Mouse (Mus musculus) kidney, postnatal 4 days (tissue): ENCODE results near the gene Plcb1.

ENCODE experiments used
- DNase-seq, 2 experiments: peaks; one replicate each; pipeline ENCODE4 v3.0.0; 2021; ENCODE audit warnings: mixed read lengths in 2 of 2

Gene Plcb1

DNA sequence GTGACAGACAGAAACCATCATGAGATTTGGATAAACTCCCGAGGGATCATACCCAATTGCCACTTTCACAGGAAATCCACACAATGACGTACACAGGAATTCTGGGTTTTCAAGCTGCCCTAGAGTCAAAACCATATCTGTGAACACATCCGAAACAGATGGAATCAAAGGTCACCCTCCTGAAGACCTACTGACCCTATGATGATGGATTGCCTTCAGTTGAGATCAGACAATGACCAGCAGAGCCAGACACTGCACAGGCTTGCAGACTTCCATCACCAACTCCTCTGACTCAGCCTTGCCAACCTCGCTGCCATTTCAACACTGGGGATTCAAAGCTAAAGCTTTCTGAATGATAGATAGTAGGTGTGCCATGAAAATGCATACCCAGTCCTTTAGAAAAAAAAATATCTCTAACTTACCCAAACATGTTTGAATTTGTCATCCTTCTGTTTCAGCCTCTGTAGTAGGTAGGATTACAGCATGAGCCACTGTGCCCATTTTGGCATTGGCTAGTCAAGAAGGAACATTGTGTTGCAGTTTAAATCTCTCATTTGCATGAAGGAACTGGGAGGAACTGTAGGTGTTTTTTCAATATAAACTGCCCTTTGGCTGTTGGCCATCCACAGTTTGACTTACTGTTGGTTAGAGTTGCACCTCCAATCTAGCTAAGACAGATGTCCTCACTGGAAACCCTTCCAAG, 429.0 kb downstream of the Plcb1 start:
- no peak for DNase-seq

- DNase-seq, result no peak
Observed at GRCm38 (mm10) chr2:135219406-135219805, 433.5 kb downstream of the Plcb1 start.

GRCm38 (mm10) chr2:135225604-135226025, 439.7 kb downstream of the Plcb1 start:
- DNase-seq, result peak; percentile 13 to 23

- no peak for DNase-seq
Observed at GRCm38 (mm10) chr2:135230262-135230661, 444.4 kb downstream of the Plcb1 start.

GRCm38 (mm10) chr2:135242662-135243316, 456.9 kb downstream of the Plcb1 start:
- DNase-seq, result no peak

DNA sequence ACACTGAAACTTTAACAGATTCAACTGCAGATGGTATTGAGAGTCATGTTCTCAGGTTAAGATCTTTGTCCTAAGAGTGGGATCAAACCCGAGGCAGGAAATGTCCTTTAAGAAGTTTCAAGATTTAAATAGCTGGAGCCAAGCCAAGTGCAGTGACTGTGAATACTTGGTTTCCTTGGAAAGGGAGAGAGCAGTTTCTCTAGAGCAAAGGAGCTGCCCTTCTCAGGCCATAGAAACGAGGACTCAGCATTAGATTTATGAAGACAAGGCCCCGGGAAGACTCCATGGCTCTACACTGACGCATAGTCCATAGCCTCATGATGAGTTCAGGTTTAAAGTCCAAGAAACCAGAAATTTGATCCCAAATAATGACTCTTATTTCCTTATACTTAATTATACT, 457.9 kb downstream of the Plcb1 start:
- DNase-seq, result no peak

GRCm38 (mm10) chr2:135249925-135250324, 464.1 kb downstream of the Plcb1 start:
- DNase-seq, result no peak

- DNase-seq, result no peak
Observed at GRCm38 (mm10) chr2:135251821-135252315, 466.0 kb downstream of the Plcb1 start.

- DNase-seq, result peak; percentile 17 to 43
Observed at GRCm38 (mm10) chr2:135259136-135259535, 473.3 kb downstream of the Plcb1 start.

DNA sequence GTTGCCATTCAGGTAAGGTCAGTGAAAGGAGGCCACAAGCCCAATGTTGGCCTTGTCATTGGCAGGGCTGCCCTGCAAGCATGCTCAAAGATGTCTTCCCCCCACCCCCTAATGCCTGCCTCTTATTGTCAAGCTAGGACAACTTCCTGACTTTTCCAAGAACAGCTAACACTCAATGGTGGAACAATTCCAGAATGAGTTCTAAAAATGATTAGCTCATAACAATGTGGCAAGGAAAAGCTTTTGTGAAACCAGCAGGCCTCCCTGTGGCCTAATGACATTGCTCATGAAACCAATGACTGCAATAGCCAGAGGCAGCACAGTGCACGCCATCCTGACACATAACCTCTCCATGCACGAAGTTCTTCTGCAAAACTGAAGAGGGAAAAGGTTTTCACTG, 478.1 kb downstream of the Plcb1 start:
- no peak for DNase-seq

DNA sequence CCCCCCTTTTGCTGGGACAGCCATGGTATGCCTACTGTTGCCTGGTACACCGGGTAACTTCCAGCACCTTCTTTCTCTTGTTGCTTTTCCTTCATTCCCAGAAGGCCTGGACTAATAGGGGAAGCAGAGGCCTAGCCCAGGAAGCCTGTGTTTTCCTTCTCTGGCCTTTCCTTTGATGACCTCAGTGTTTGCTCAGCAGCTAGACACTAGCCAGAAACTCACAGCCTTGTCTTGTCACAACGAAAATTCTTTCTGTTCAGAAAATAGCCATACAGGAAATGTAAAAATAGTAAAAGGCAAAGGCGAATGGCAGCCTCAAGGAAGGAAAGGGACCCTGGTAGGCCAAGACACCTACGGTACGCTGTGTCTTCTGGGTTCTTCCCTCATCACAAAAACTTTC, 489.1 kb downstream of the Plcb1 start:
- peak in 1 of 2 experiments; percentile 14 for DNase-seq

DNA sequence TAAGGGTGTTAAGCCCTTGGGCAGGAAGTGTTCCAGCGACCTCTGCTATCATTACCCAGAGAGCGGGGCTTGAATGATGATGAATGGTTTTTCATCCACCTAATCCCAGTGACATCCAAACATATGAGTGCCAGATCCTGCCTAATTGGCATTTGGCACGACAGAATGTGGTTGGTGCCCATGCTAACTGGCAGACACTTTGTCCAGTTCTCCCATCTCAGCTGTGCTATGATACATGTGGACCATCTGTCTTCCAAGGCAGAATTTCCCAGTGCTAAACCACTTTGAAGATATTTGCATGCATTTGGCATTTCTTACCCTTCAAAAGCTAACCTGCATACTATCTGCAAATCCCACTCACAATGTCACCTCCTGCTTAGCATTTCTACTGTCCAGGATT, 492.6 kb downstream of the Plcb1 start:
- DNase-seq, result no peak

GRCm38 (mm10) chr2:135279026-135279425, 493.2 kb downstream of the Plcb1 start:
- no peak for DNase-seq

DNA sequence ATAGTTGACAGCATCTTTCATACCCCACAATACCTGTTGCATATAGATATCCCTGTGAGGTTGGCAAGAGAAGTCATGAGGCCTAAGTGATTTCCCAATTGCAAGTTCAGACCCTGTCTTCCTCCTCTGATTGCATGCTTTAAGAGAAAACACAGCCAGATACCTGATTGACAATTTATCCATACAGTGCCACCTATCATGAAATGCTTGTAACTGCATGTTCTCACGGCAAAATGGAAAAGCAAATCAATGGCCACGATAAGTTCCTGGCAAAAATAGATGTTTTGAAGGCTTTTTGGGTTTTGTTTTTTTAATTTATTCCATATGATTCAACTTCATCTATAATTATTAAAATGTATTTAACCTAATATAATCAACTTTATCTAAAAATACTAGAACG, 497.9 kb downstream of the Plcb1 start:
- no peak for DNase-seq

GRCm38 (mm10) chr2:135296184-135296769, 510.4 kb downstream of the Plcb1 start:
- no peak for DNase-seq

GRCm38 (mm10) chr2:135300480-135300879, 514.6 kb downstream of the Plcb1 start:
- DNase-seq, result no peak

- no peak for DNase-seq
Observed at GRCm38 (mm10) chr2:135302483-135302882, 516.6 kb downstream of the Plcb1 start.

DNA sequence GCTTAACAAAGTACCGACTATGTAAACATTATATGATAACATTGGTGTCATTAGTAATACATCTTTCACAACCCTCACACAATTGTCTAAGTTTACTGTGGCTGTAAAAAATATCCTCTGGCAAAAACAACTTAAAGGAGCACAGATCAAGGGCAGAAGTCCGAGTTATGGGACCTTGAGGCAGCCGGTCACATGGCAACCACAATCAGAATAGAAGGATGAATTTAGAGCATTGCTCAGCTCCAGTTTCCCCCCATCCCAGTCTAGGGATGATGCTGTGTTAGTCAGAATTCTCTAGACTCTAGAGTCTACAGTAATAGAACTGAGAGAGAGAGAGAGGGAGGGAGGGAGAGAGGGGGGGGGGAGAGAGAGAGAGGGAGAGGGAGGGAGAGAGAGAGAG, 519.3 kb downstream of the Plcb1 start:
- no peak for DNase-seq

DNA sequence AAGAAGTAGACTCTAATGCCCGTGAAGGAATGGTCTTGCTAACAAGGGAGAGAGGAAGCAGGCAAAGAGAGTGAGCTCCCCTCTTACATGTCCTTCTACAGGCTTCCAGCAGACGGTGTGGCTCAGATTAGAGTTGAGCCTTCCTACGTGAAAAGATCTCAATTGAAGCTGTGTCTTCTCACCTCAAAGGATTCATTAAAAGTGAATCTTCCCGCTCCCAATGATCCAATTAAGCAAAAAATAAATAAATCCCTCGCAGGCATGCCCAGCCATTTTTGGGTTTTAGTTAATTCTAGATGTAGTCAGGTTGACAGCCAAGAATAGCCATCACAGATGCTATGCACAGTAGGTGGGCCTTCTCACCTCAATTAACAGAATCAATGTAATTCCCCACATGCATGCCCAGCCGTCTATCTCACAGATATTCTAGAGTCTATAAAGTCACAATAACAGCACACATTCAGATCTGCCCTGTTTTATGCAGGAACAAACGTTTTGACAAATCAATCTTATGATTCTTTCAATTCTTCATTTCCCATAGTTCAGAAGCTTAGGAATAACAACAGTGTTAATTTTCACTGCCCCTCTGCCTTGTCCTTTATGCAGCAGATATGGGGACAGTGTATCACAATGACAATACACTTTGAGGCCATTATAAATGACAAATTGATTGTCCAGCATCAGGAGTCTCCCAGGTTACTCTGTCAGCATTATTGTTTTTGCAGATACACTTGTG, 520.0 kb downstream of the Plcb1 start:
- no peak for DNase-seq

GRCm38 (mm10) chr2:135306472-135306771, 520.6 kb downstream of the Plcb1 start:
- DNase-seq, result no peak

DNA sequence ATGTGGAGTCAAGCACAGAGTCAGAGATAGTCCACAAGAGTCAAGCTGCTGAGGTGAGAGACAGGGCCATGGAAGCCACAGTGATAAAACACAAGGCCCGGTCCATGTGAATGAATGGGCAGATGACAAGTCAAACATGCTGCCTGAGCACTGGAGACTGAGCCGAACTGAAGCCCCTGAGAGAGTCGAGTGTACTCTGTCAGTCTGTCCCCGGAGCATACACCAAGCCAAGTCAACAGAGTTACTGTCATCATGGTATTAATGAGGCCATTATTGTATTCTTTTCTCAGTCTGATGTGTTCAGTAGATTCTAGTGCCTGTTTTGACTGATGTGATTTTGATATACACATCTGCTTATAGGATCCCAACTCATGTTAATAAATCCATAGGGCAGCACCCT, 521.9 kb downstream of the Plcb1 start:
- no peak for DNase-seq

GRCm38 (mm10) chr2:135315980-135316379, 530.1 kb downstream of the Plcb1 start:
- no peak for DNase-seq

DNA sequence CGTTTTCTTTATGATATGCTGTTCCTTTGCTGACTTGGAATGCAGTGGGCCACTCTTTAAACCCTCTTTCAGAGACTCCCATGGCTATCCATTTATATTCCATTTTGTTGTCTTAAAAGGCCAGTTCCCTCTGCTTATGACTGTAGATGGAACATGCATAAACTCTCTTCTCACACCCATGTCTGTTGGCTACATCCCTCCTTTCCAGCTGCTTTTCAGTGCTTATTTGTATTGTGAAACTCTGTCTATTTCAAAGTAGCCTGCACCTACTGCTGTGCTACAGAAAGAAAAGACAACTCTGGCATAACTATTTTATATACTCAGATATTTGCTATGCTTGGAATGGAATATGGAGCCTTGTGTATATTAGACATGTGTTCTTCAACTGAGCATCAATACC, 532.3 kb downstream of the Plcb1 start:
- DNase-seq, result no peak
